Mouse (Mus musculus): Measurements from ENCODE around the gene Hdac8.

The Hdac8 gene

GRCm38 (mm10) chrX:102339396-102340155 is 165.6 kb downstream of the Hdac8 start:
- DNase-seq = no peak

GRCm38 (mm10) chrX:102319696-102320095 is 185.5 kb downstream of the Hdac8 start:
- no peak for DNase-seq

GRCm38 (mm10) chrX:102319252-102319651 is 185.9 kb downstream of the Hdac8 start:
- DNase-seq = no peak

- DNase-seq = no peak
Observed at GRCm38 (mm10) chrX:102318782-102319181, 186.4 kb downstream of the Hdac8 start.

GRCm38 (mm10) chrX:102311119-102311518 is 194.0 kb downstream of the Hdac8 start:
- no peak for DNase-seq

- DNase-seq = no peak
Observed at GRCm38 (mm10) chrX:102307511-102307910, 197.6 kb downstream of the Hdac8 start.

- no peak for DNase-seq
Observed at GRCm38 (mm10) chrX:102305806-102306205, 199.4 kb downstream of the Hdac8 start.

GRCm38 (mm10) chrX:102304914-102305313 is 200.2 kb downstream of the Hdac8 start:
- no peak for DNase-seq

GRCm38 (mm10) chrX:102302476-102302875 is 202.7 kb downstream of the Hdac8 start:
- no peak for DNase-seq

GRCm38 (mm10) chrX:102284889-102285288 is 220.3 kb downstream of the Hdac8 start:
- no peak for DNase-seq

- no peak for DNase-seq
Observed at GRCm38 (mm10) chrX:102262620-102263345, 242.4 kb downstream of the Hdac8 start.

GRCm38 (mm10) chrX:102259772-102260171 is 245.4 kb downstream of the Hdac8 start:
- no peak for DNase-seq

GRCm38 (mm10) chrX:102253892-102254291 is 251.3 kb downstream of the Hdac8 start:
- no peak for DNase-seq

- DNase-seq = peak; percentile 40
Observed at GRCm38 (mm10) chrX:102251937-102252860, 253.0 kb downstream of the Hdac8 start, which contains the start of gene Cited1. Gene Cited1, minus strand, starts transcription at chrX:102252181.

- DNase-seq = peak; percentile 1
Observed at GRCm38 (mm10) chrX:102251221-102251936, 253.8 kb downstream of the Hdac8 start.

- DNase-seq = no peak
Observed at GRCm38 (mm10) chrX:102250891-102251170, 254.3 kb downstream of the Hdac8 start.

GRCm38 (mm10) chrX:102250150-102250890 is 254.8 kb downstream of the Hdac8 start:
- DNase-seq = peak; percentile 14

GRCm38 (mm10) chrX:102244334-102244733 is 260.8 kb downstream of the Hdac8 start:
- no peak for DNase-seq

Measured in thymus, postnatal 25 days (tissue).